Mouse (Mus musculus): Measurements from ENCODE around the gene BC052040. TPM values are rescaled to one million over a fixed set of nuclear protein-coding genes. Genes with fewer than 3 reads are reported as not detected.

The BC052040 gene
- polyA plus RNA-seq, 1 experiment from 2014 or later, result 9.6 TPM

DNA sequence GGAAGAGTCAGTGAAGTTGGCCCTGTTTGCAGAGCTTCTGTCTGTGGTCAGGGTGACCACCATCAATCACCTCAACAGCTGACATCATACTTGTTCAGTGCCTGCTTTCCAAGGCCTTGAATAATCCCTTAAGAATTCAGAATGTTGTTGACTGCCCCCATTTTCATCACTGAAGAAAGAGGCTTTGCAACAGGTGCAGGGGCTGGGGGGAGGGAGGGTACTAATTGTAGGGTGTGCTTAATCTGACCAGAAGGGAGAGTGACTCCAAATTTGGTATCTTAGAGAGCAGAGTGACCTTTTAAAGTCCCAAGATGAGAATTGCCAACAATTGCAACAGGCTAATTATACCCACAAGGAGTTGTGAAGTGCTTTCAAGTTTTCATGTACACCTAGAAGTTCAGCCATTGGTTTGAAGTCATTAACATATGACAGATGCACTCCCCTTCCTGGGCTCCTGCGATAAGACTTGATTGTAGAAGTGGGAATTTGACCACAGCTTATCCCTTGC is 24.4 kb downstream of the BC052040 start:
- 0 out of 2 replicates have a peak, but pooled peaks have one; percentile 35 for ATAC-seq (ENCODE audit: insufficient number of reproducible peaks, low FRiP score, low TSS enrichment, low read depth)
- 58% methylated on average over 1 of the region's 1 CpGs for WGBS

DNA sequence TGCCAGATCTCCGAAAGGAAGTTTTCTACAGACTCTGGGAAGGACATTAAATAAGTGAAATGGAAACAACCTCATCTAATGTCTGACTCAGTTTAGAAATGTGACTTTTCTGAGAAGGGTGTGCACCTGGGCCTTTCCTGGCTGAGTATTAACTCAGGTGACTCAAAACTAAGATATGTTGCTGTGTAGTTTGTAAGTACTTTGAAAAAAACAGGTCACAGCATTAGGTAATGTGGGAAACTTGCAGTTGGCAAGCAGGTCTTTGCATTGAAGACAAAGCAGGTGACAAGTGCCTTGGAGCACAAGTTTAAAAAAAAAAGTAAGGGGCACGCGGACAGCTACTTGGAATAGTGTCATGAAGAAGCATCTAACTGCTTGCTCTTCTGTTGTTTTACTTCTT is 27.5 kb downstream of the BC052040 start:
- H3K27ac ChIP-seq, result no peak overlapping the region
- ATAC-seq (ENCODE audit: insufficient number of reproducible peaks, low FRiP score, low TSS enrichment, low read depth), result no peak
- H3K4me3 ChIP-seq, result no peak overlapping the region
- no peaks in the 10 kb centered on the region for H3K36me3 ChIP-seq
- no peaks in the 10 kb centered on the region for H3K9me3 ChIP-seq
- 93% methylated on average over 3 of the region's 3 CpGs for WGBS
- no peak overlapping the region for H3K4me2 ChIP-seq
- H3K27me3 ChIP-seq, result no peaks in the 10 kb centered on the region
- H3K4me1 ChIP-seq, result no peaks in the 10 kb centered on the region
- H3K9ac ChIP-seq, result no peak overlapping the region

More for the DNA sequence above, 24.4 kb downstream of the BC052040 start:
- Histone ChIP-seq H3K4me1 (no peaks in the 10 kb centered on the region), H3K4me2 (no peak overlapping the region), H3K27me3 (no peaks in the 10 kb centered on the region), H3K4me3 (no peak overlapping the region), H3K36me3 (no peaks in the 10 kb centered on the region), H3K27ac (no peak overlapping the region), H3K9me3 (no peaks in the 10 kb centered on the region), H3K9ac (no peak overlapping the region)

DNA sequence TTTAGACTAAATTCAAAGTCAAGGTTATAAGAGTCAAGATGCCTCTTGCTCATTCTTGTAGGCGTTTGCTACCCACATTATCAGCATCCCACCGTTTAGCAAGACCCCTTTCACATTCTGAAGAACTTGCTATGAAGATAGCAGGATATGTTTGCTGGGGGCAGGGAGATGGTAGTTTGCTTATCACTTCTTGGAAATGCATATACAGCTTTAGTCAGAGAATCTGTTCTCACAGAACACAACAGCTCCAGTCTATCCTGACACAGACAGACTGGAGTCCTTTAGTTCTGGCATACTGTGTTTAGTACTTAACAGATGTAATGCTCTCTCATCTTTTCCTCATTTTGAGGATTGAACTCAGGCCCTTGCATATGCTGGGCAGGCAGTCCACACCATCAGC is 28.6 kb downstream of the BC052040 start:
- Histone ChIP-seq H3K4me2 (no peak overlapping the region), H3K4me3 (no peak overlapping the region), H3K4me1 (no peaks in the 10 kb centered on the region), H3K27me3 (no peaks in the 10 kb centered on the region), H3K9me3 (no peaks in the 10 kb centered on the region), H3K36me3 (no peaks in the 10 kb centered on the region), H3K27ac (no peak overlapping the region), H3K9ac (no peak overlapping the region)
- ATAC-seq (ENCODE audit: insufficient number of reproducible peaks, low FRiP score, low TSS enrichment, low read depth), result no peak
- WGBS, result 78% methylated on average over 2 of the region's 2 CpGs

DNA sequence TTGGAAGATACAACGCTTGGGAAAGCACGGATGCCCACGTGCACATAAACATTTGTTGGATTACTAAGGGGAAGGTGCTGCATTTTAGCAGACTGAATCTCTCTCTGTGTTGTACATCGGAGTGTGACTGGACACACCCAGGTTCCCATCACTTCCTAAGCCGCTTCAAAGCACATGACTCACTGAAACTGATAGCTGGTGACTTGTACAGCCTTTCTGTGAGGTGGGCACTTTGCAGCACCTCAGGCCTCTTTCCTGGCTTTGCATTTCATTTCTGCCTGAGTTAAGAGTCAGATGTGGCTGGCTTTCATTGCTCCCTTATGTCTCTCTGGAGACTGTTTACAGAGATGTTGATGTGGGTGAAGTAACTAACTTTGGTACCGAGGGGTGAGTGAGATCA is 29.0 kb downstream of the BC052040 start:
- WGBS, result 86% methylated on average over 6 of the region's 6 CpGs
- no peak overlapping the region for H3K4me3 ChIP-seq
- H3K9ac ChIP-seq, result no peak overlapping the region
- no peak overlapping the region for H3K27ac ChIP-seq
- H3K4me1 ChIP-seq, result no peaks in the 10 kb centered on the region
- H3K27me3 ChIP-seq, result no peaks in the 10 kb centered on the region
- ATAC-seq (ENCODE audit: insufficient number of reproducible peaks, low FRiP score, low TSS enrichment, low read depth), result no peak
- no peaks in the 10 kb centered on the region for H3K9me3 ChIP-seq
- H3K36me3 ChIP-seq, result no peaks in the 10 kb centered on the region
- no peak overlapping the region for H3K4me2 ChIP-seq

DNA sequence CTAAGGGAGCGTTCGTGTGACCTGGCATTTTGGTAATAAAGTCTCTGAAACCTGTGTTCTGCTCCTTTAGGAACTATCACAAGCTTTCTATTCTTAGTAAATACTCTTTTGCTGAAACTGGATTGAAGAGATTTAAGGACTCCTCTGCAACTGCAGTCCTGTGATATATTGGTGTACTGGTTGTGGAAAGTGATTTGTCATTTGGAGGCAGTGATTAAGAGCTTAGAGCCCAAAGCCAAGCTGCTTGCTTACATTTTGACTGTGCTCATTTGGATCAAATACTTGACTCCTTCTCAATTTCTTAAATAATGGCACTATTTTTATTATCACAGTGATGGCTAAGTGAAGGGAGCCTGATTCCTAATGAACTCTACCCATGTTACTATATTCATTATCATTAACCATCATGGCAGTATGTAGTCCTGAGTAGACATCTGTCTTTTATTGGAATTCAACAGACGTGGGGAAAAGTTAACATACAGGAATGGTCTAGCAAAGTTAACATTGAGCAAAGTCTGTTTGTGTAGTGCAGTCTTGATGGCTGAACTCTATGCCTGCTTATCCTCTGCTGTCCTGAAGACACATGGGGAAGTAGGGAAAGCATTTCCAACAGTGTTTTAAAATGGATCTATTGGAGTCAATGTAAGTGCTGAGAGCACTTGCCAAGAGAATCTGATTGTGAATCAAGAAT is 32.5 kb downstream of the BC052040 start:
- Histone ChIP-seq H3K27ac (no peak overlapping the region), H3K27me3 (no peaks in the 10 kb centered on the region)

DNA sequence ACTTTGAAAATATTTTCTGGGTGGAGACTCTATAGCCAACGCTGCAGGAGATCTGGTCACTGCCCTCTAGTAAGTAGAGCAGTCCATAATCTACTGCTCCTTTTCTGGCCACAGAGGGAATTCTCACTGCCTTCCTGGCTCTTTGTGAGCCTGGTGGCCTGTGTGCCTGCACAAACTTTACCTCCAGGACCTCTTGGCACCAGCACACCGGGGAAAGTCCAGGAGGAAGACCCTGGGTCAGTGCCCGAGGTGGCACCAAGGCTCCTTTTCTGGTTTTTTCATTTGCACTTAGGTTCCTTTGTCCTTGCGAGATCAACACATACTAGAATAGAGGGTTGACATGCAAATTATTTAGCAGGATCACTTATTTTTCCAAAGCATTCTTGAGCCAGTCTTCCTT is 47.0 kb downstream of the BC052040 start:
- H3K9me3 ChIP-seq, result no peaks in the 10 kb centered on the region
- no peaks in the 10 kb centered on the region for H3K4me1 ChIP-seq
- 92% methylated on average over 4 of the region's 4 CpGs for WGBS
- no peak overlapping the region for H3K4me2 ChIP-seq
- no peak for ATAC-seq (ENCODE audit: insufficient number of reproducible peaks, low FRiP score, low TSS enrichment, low read depth)
- no peaks in the 10 kb centered on the region for H3K27me3 ChIP-seq
- H3K27ac ChIP-seq, result no peak overlapping the region
- H3K4me3 ChIP-seq, result no peak overlapping the region
- H3K9ac ChIP-seq, result no peak overlapping the region
- no peaks in the 10 kb centered on the region for H3K36me3 ChIP-seq

More for the DNA sequence above, 32.5 kb downstream of the BC052040 start:
- 75% methylated on average over 3 of the region's 3 CpGs for WGBS
- Histone ChIP-seq H3K4me2 (no peak overlapping the region), H3K4me1 (no peaks in the 10 kb centered on the region), H3K4me3 (no peak overlapping the region), H3K36me3 (no peaks in the 10 kb centered on the region), H3K9me3 (no peaks in the 10 kb centered on the region), H3K9ac (no peak overlapping the region)
- ATAC-seq (ENCODE audit: insufficient number of reproducible peaks, low FRiP score, low TSS enrichment, low read depth), result no peak

DNA sequence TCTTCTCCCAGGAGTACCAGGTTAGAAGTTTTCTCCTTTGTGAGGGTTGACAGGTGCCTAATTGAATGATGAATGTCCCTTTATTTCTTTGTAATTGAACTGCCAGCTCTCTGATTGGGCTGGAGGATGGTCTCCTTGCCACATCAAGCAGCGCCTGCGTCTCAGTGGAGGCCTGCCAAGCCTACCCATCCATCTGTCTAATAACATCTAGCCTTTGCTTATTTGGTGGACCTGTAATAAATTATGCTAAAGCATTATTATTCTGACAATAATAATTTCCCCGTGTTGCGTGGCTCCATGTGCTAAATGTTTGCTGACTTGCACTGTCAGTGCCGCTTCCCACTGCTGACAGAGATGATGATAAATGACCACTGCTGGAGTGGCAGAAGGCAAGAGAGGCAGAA is 49.5 kb downstream of the BC052040 start:
- H3K9me3 ChIP-seq, result no peaks in the 10 kb centered on the region
- H3K4me3 ChIP-seq, result no peak overlapping the region
- H3K27ac ChIP-seq, result no peak overlapping the region
- no peaks in the 10 kb centered on the region for H3K4me1 ChIP-seq
- no peak overlapping the region for H3K4me2 ChIP-seq
- WGBS, result 54% methylated on average over 5 of the region's 5 CpGs
- H3K9ac ChIP-seq, result no peak overlapping the region
- ATAC-seq (ENCODE audit: insufficient number of reproducible peaks, low FRiP score, low TSS enrichment, low read depth), result no peak
- H3K27me3 ChIP-seq, result no peaks in the 10 kb centered on the region
- H3K36me3 ChIP-seq, result no peaks in the 10 kb centered on the region

DNA sequence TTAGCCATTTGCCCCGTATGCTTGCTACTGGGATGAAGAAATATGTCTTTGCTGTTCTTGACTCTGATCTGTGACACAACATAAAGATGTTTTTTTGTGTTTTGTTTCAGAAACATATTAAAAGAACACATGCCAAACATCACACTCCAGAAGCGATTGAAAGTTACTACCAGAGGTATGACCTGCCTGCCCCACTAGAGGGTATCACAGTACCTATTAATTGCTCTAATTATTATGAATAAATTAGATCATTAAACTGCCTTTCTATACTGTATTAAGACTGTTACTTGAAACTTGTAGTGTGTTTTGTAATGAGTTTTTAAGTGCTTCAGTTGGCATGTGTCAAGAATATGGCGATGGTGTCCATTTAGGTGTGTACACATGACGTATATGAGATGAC is 50.3 kb downstream of the BC052040 start:
- Histone ChIP-seq H3K27ac (no peak overlapping the region), H3K36me3 (no peaks in the 10 kb centered on the region), H3K9me3 (no peaks in the 10 kb centered on the region), H3K4me1 (no peaks in the 10 kb centered on the region), H3K9ac (no peak overlapping the region), H3K4me3 (no peak overlapping the region), H3K27me3 (no peaks in the 10 kb centered on the region), H3K4me2 (no peak overlapping the region)
- 87% methylated on average over 4 of the region's 4 CpGs for WGBS
- no peak for ATAC-seq (ENCODE audit: insufficient number of reproducible peaks, low FRiP score, low TSS enrichment, low read depth)

DNA sequence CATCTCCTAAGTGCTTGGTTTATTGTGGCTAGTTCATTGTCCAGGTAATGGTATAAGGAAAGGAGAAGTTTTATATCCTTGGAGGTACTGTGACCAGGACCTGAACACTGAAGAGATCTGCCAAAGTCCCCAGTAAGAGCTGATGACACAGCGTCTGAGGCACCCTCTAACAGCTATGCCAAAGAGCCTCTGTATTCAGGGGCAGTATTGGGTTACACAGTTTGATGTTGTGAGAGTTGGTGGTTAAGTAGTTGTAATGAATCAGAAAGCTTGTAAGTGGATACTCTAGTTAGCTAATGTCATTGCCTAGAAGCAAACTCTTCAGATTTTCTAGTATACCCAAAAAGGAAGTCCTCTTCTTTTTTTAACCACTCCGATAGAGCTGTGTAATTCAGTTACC is 68.7 kb downstream of the BC052040 start:
- H3K4me2 ChIP-seq, result no peak overlapping the region
- H3K36me3 ChIP-seq, result no peaks in the 10 kb centered on the region
- H3K27ac ChIP-seq, result no peak overlapping the region
- no peaks in the 10 kb centered on the region for H3K9me3 ChIP-seq
- H3K27me3 ChIP-seq, result no peaks in the 10 kb centered on the region
- H3K4me3 ChIP-seq, result no peak overlapping the region
- H3K4me1 ChIP-seq, result no peaks in the 10 kb centered on the region
- no peak overlapping the region for H3K9ac ChIP-seq
- no peak for ATAC-seq (ENCODE audit: insufficient number of reproducible peaks, low FRiP score, low TSS enrichment, low read depth)
- 71% methylated on average over 2 of the region's 2 CpGs for WGBS

DNA sequence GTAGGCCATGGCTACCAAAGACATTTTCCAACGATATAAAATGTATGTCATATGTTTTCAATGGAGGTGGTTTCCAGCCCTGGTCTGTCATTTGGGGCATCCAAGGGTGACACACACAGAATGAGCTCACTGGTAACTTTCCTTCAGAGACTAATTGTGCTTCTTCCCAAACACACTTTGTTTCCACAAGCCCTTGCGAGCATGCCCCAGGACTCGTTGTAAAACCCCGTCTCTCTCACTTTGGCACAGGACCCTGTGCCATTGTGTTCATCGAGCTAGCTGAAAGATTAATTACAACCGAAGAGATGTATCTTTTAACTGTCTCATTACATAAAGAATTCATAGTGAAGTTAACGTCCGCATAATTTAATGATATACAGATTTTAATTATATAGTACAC is 78.2 kb downstream of the BC052040 start:
- no peak overlapping the region for H3K4me2 ChIP-seq
- no peaks in the 10 kb centered on the region for H3K4me1 ChIP-seq
- WGBS, result 43% methylated on average over 8 of the region's 8 CpGs
- no peaks in the 10 kb centered on the region for H3K9me3 ChIP-seq
- H3K36me3 ChIP-seq, result no peaks in the 10 kb centered on the region
- H3K4me3 ChIP-seq, result no peak overlapping the region
- no peak for ATAC-seq (ENCODE audit: insufficient number of reproducible peaks, low FRiP score, low TSS enrichment, low read depth)
- H3K27ac ChIP-seq, result no peak overlapping the region
- no peak overlapping the region for H3K9ac ChIP-seq
- no peaks in the 10 kb centered on the region for H3K27me3 ChIP-seq

DNA sequence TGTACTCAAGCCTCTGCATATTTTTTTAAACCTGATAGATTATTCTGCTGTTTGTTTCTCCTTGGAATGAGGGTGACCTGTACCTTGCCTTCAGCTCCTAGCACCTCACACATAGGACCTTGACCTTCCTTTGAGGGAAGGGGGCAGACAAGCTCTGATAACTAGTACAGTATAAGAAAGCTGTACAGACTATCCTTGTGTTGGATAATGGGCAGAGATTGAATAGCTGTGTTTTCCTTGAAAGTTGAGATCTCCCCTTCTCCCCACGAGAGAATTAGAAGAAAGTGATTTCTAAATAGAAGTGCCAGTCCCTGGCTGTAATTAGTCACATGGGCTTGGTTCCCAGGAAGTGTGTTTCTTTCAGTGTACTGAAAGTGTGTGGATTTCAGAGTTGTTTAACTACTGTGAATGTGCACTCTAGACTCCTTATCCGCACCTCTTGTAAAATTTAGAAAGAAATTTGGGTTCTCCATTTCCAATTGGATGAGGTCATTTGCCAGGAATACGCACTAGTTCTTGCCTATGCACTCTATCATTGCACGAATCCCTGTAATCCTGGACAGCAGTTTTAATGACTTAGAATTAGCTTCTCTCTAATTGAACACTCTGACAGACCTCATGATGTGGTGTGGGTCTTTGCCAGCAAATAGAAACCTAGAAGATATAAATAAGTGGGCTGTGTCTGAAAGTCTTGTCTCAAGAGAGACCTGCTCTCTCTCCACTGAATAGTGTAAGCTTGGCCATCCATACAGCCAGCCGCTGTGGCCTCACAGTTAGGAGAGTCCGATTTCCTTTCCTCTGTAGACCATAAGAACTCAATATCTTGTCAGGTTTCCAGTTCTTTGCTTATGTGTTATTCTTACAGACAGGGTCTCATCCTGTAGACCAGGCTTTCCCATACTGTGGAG is 79.0 kb downstream of the BC052040 start:
- Histone ChIP-seq H3K9ac (no peak overlapping the region), H3K27me3 (no peaks in the 10 kb centered on the region), H3K4me1 (no peaks in the 10 kb centered on the region), H3K4me2 (no peak overlapping the region), H3K4me3 (no peak overlapping the region), H3K27ac (no peak overlapping the region), H3K36me3 (no peaks in the 10 kb centered on the region), H3K9me3 (no peaks in the 10 kb centered on the region)
- no peak for ATAC-seq (ENCODE audit: insufficient number of reproducible peaks, low FRiP score, low TSS enrichment, low read depth)
- WGBS, result 69% methylated on average over 6 of the region's 6 CpGs

DNA sequence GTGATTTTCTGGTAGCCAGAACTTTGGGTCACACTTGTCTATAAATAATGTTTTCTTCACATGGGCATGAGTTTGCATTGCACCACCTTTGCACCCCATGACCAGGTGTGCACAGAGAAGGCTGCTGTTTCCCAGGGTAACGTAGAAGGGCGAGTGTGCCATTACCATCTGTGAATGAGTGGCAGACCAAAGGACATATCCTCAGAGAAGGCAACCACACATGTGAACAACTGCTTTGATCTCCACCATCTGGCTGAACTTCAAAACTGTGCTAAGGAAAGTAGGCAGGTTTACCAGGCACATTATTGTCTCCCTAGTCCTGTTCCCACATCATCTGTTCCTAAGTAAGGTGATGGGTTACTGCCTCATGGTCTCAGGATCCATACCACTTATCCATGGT is 86.0 kb downstream of the BC052040 start:
- no peaks in the 10 kb centered on the region for H3K9me3 ChIP-seq
- no peak overlapping the region for H3K27ac ChIP-seq
- no peak overlapping the region for H3K9ac ChIP-seq
- H3K36me3 ChIP-seq, result no peaks in the 10 kb centered on the region
- no peak overlapping the region for H3K4me3 ChIP-seq
- no peak overlapping the region for H3K4me2 ChIP-seq
- ATAC-seq (ENCODE audit: insufficient number of reproducible peaks, low FRiP score, low TSS enrichment, low read depth), result no peak
- no peaks in the 10 kb centered on the region for H3K4me1 ChIP-seq
- no peaks in the 10 kb centered on the region for H3K27me3 ChIP-seq
- WGBS, result 59% methylated on average over 2 of the region's 2 CpGs

Measured in limb, embryonic 15.5 days (tissue).